Mouse (Mus musculus) erythroblast, embryonic 14.5 days (primary cell): ENCODE data around the gene Kcnab1.

Experiments used
- GATA1 ChIP-seq: IDR thresholded peaks from 2 replicates; pipeline ENCODE4 v1.6.1; 2012; ENCODE audit warnings: low read length, inconsistent platforms, mixed read lengths
- TAL1 ChIP-seq: IDR thresholded peaks from 3 replicates; pipeline ENCODE4 v1.6.1; 2012; ENCODE audit warnings: low read length, inconsistent platforms, mixed read lengths

- TF ChIP-seq GATA1 (no peak), TAL1 (no peak)
Observed at GRCm38 (mm10) chr3:65116958-65117357, 7.8 kb downstream of the Kcnab1 start.
